Mouse (Mus musculus) forebrain, embryonic 10.5 days (tissue): ENCODE data around the gene Ndufa6. TPM values are rescaled to one million over a fixed set of nuclear protein-coding genes. Genes with fewer than 3 reads are reported as not detected.
"Not testable (repeated sequence)": the region's sequence is repeated elsewhere in the genome, so short reads cannot be mapped to it uniquely, and the experiment has no call there.

Experiments
- DNase-seq: peaks from one replicate; pipeline ENCODE4 v3.0.0-alpha.2; 2017; ENCODE audit warnings: low spot score; ENCODE audit errors: extremely low spot score
- H3K27ac ChIP-seq: fragments of 300-500 bp; sonication (generic); 2 replicates; pipeline ENCODE4 v1.5.1; 2016; ENCODE audit warnings: mild to moderate bottlenecking
- H3K27me3 ChIP-seq: fragments of 300-500 bp; sonication (generic); 2 replicates; pipeline ENCODE4 v1.6.1; 2016; ENCODE audit warnings: mild to moderate bottlenecking; ENCODE audit not compliant: poor library complexity, severe bottlenecking
- H3K36me3 ChIP-seq: fragments of 300-500 bp; sonication (generic); replicated peaks from 2 replicates; pipeline ENCODE4 v1.6.1; 2016; ENCODE audit warnings: mild to moderate bottlenecking, moderate library complexity
- H3K4me1 ChIP-seq: fragments of 300-500 bp; sonication (generic); 2 replicates; pipeline ENCODE4 v1.6.1; 2016
- H3K4me3 ChIP-seq: fragments of 300-500 bp; sonication (generic); 2 replicates; pipeline ENCODE4 v1.5.1; 2016; ENCODE audit warnings: mild to moderate bottlenecking, moderate library complexity
- H3K9me3 ChIP-seq: fragments of 300-500 bp; sonication (generic); 2 replicates; pipeline ENCODE4 v1.6.1; 2016; ENCODE audit warnings: mild to moderate bottlenecking, moderate library complexity
- WGBS: fragments of 180-500 bp; shearing (Covaris S2); methylation state at CpG from one replicate; pipeline ENCODE4 v1.1.7; 2016; 5-methylcytosine and 5-hydroxymethylcytosine counted together
- polyA plus RNA-seq: library from polyadenylated mRNA; unstranded; fragments of >200 nt; fragmentation: Nextera tagmentation; extraction: Ambion mirVana; gene quantifications from 2 replicates; pipeline ENCODE4 v1.2.1, GENCODE M21; 2016

The Ndufa6 gene
- polyA plus RNA-seq, 1 experiment from 2014 or later: 228 TPM

DNA sequence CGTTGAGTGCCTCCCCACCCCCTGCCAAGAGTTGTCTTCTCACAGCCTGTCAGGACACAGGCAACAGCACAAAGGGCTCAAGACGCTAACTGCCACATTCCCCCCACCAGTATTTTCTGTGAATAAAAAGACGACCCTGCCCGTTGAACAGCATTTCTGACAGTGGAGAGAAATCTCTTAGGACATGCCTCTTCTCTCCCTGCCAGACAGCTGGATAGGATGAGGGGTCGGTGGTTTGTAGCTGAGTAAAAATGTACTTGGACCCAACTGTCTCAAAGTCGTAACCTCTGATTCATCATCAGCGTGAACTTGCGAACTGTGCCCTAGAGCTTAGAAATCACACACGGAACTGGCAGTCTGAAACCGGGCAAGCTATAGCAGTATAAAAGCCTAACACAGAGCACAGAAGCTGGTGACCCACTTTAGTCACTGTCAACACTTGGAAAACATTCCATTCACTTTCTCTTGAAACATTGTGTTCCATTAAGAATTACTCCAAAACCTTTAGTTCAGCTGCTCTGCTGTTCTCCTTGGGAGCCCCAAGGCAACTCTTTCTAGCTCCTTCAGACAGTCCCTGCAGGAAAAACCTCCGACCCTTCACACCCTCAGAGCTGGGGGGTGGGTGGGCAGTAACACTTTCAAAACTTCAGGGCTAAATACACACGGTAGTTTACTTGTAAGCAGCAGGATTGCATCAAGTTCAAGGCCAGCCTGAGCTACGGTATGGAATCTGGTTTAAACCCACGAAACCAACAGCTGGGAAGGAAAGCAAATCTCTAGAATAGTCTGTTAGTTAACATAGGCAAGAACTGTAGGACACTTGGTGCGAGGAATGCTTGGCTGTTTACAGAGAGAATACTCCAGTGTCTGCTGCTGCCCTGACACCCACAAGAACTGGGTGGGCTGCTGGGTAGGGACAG is 24.4 kb upstream of the Ndufa6 start:
- DNase-seq: no peak
- H3K4me1 ChIP-seq: peaks cover 53% of the 10 kb centered on the region
- H3K9me3 ChIP-seq: no peaks in the 10 kb centered on the region
- no peak overlapping the region for H3K27ac ChIP-seq
- no peaks in the 10 kb centered on the region for H3K27me3 ChIP-seq
- WGBS: 70% methylated on average over 15 of the region's 15 CpGs
- no peaks in the 10 kb centered on the region for H3K36me3 ChIP-seq
- H3K4me3 ChIP-seq: no peak overlapping the region

GRCm38 (mm10) chr15:82377701-82378100 is 23.6 kb upstream of the Ndufa6 start:
- Histone ChIP-seq H3K4me3 (no peak overlapping the region), H3K9me3 (no peaks in the 10 kb centered on the region), H3K36me3 (no peaks in the 10 kb centered on the region), H3K27me3 (no peaks in the 10 kb centered on the region), H3K27ac (no peak overlapping the region), H3K4me1 (peaks cover 53% of the 10 kb centered on the region)
- no peak for DNase-seq
- 81% methylated on average over 5 of the region's 5 CpGs for WGBS

GRCm38 (mm10) chr15:82376393-82377138 is 22.4 kb upstream of the Ndufa6 start:
- Histone ChIP-seq H3K4me1 (peaks cover 53% of the 10 kb centered on the region), H3K36me3 (no peaks in the 10 kb centered on the region), H3K27me3 (no peaks in the 10 kb centered on the region), H3K9me3 (no peaks in the 10 kb centered on the region), H3K27ac (peak overlapping the region; percentile 66), H3K4me3 (no peak overlapping the region)
- 69% methylated on average over 17 of the region's 17 CpGs for WGBS
- DNase-seq: no peak

- Histone ChIP-seq H3K27ac (0 out of 2 replicates have a peak overlapping the region, but pooled peaks have one; percentile 15), H3K9me3 (no peaks in the 10 kb centered on the region), H3K36me3 (no peaks in the 10 kb centered on the region), H3K4me3 (no peak overlapping the region), H3K4me1 (peaks cover 50% of the 10 kb centered on the region), H3K27me3 (no peaks in the 10 kb centered on the region)
- DNase-seq: no peak
- WGBS: 88% methylated on average over 9 of the region's 9 CpGs
Measured at GRCm38 (mm10) chr15:82375855-82376254, 21.7 kb upstream of the Ndufa6 start.

GRCm38 (mm10) chr15:82374437-82374836 is 20.3 kb upstream of the Ndufa6 start:
- H3K27me3 ChIP-seq: no peaks in the 10 kb centered on the region
- no peak overlapping the region for H3K4me3 ChIP-seq
- no peaks in the 10 kb centered on the region for H3K9me3 ChIP-seq
- WGBS: 82% methylated on average over 5 of the region's 5 CpGs
- peaks cover 36% of the 10 kb centered on the region for H3K4me1 ChIP-seq
- H3K36me3 ChIP-seq: no peaks in the 10 kb centered on the region
- H3K27ac ChIP-seq: no peak overlapping the region
- no peak for DNase-seq

DNA sequence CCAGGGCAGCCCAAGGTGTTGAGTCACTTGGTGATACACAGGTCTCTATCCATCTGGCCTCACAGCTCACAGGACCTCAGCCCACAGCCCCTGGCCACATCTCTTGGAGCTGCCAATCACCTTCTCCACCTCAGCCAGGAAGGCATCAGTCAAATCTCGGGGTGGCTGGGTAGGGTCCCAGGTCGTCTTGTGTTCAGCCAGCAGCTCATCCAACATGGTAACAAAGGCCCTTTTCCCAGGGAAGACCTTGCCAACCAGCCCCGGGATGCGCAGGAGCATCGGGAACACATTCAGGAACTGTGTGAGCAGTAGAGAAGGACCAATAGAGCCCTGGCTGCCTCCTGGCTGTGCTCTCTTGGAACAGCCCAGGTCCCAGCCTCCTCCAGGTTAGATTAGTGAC is 18.9 kb upstream of the Ndufa6 start:
- no peaks in the 10 kb centered on the region for H3K27me3 ChIP-seq
- H3K36me3 ChIP-seq: no peaks in the 10 kb centered on the region
- no peak overlapping the region for H3K27ac ChIP-seq
- H3K4me1 ChIP-seq: peaks cover 22% of the 10 kb centered on the region
- 90% methylated on average over 5 of the region's 5 CpGs for WGBS
- no peaks in the 10 kb centered on the region for H3K9me3 ChIP-seq
- DNase-seq: no peak
- H3K4me3 ChIP-seq: no peak overlapping the region

- 90% methylated on average over 6 of the region's 6 CpGs for WGBS
- Histone ChIP-seq H3K36me3 (no peaks in the 10 kb centered on the region), H3K4me1 (peaks cover 19% of the 10 kb centered on the region), H3K9me3 (no peaks in the 10 kb centered on the region), H3K27ac (no peak overlapping the region), H3K27me3 (no peaks in the 10 kb centered on the region), H3K4me3 (no peak overlapping the region)
- no peak for DNase-seq
Measured at GRCm38 (mm10) chr15:82372446-82372845, 18.3 kb upstream of the Ndufa6 start.

- WGBS: 90% methylated on average over 1 of the region's 1 CpGs
- DNase-seq: no peak
- H3K9me3 ChIP-seq: no peaks in the 10 kb centered on the region
Measured at GRCm38 (mm10) chr15:82368851-82369250, 14.7 kb upstream of the Ndufa6 start.

DNA sequence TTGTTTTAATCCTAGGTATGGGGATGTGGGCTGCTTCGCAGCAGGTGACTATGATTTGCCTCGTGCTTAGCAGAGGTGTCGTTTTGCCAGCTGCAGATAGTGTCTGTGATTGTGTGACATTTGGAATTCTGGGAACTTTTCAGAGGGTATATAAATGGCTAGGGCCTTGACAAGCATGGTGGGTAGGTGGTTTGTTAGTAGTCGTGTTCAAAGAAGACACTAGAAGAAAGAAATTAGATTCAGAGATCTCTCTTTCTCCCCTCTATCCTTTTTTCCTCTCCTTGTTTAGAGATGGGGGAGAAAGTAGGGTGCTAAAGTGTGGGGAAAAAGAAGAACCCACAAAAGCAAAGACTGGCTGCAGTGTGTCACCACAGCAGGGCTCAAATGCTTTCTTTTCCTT is 14.0 kb upstream of the Ndufa6 start:
- H3K27me3 ChIP-seq: no peaks in the 10 kb centered on the region
- DNase-seq: no peak
- H3K27ac ChIP-seq: no peak overlapping the region
- 94% methylated on average over 4 of the region's 4 CpGs for WGBS
- H3K9me3 ChIP-seq: no peaks in the 10 kb centered on the region
- H3K4me3 ChIP-seq: no peak overlapping the region
- H3K36me3 ChIP-seq: no peaks in the 10 kb centered on the region
- no peaks in the 10 kb centered on the region for H3K4me1 ChIP-seq

More at GRCm38 (mm10) chr15:82368851-82369250, 14.7 kb upstream of the Ndufa6 start:
- Histone ChIP-seq H3K4me1 (no peaks in the 10 kb centered on the region; the same call in 1 of the 2 replicates), H3K27ac (no peak overlapping the region), H3K4me3 (no peak overlapping the region), H3K36me3 (no peaks in the 10 kb centered on the region), H3K27me3 (no peaks in the 10 kb centered on the region)

DNA sequence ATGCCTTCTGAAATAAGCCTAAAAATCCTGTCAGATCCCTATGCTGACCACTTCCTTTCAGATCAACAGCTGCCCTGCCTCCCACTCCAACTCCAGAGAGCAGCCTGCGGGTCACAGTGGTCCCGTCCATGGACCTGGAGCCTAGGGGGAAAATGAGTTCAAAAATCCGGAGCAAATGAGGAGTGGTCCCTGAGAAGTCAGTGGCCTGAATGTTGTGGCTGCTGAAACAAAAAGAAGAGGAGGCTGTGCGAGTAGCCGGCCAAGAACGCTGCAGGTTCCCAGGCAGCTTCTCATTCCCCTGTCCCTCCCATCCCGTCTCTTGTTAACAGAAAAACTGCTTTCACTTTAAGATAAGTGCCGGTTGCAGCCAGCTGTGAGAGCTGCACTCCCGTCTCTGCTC is 10.4 kb upstream of the Ndufa6 start:
- not testable (repeated sequence) for H3K9me3 ChIP-seq, H3K4me1 ChIP-seq, H3K36me3 ChIP-seq, H3K4me3 ChIP-seq, DNase-seq, H3K27me3 ChIP-seq, H3K27ac ChIP-seq
- 18% methylated on average over 6 of the region's 9 CpGs for WGBS

DNA sequence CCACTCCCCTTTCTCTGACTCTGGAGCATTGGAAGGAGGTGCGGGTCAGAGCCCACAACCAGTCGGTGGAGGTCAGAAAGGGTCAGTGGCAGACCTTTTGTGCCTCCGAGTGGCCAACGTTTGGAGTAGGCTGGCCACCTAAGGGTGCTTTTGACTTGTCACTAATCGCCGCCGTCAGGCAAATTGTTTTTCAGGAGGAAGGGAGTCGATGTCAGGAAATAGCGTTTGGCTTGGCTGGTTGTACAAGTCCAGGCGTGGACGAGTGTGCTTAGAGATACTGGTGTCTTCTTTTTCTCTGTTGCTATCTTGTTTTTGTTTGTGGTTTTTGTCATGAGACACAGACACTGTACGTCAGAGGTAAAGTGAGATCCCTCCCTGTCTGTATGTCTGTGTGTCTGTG is 9.7 kb upstream of the Ndufa6 start:
- not testable (repeated sequence) for H3K36me3 ChIP-seq, H3K4me1 ChIP-seq, H3K9me3 ChIP-seq, H3K27ac ChIP-seq, H3K27me3 ChIP-seq, H3K4me3 ChIP-seq, DNase-seq
- 78% methylated on average over 8 of the region's 12 CpGs for WGBS

GRCm38 (mm10) chr15:82362234-82362633 is 8.1 kb upstream of the Ndufa6 start:
- DNase-seq: no peak
- Histone ChIP-seq H3K27me3 (no peaks in the 10 kb centered on the region), H3K36me3 (no peaks in the 10 kb centered on the region), H3K27ac (no peak overlapping the region), H3K9me3 (no peaks in the 10 kb centered on the region), H3K4me3 (no peak overlapping the region), H3K4me1 (0 out of 2 replicates have a peak, but pooled peaks cover 9% of the 10 kb centered on the region)
- WGBS: 96% methylated on average over 4 of the region's 4 CpGs

- H3K36me3 ChIP-seq: no peaks in the 10 kb centered on the region
- no peak overlapping the region for H3K27ac ChIP-seq
- H3K9me3 ChIP-seq: no peaks in the 10 kb centered on the region
- H3K4me1 ChIP-seq: 0 out of 2 replicates have a peak, but pooled peaks cover 9% of the 10 kb centered on the region
- no peak overlapping the region for H3K4me3 ChIP-seq
- H3K27me3 ChIP-seq: no peaks in the 10 kb centered on the region
- DNase-seq: peak; percentile 14
- 78% methylated on average over 11 of the region's 11 CpGs for WGBS
Measured at GRCm38 (mm10) chr15:82361459-82362018, 7.4 kb upstream of the Ndufa6 start.
